Mouse (Mus musculus): ENCODE measurements around the gene Mdfi.

Gene Mdfi

GRCm38 (mm10) chr17:47845609-47846008, 11.1 kb upstream of the Mdfi start:
- DNase-seq (ENCODE audit: low spot score): no peak

GRCm38 (mm10) chr17:47843465-47843864, 9.0 kb upstream of the Mdfi start:
- no peak for DNase-seq (ENCODE audit: low spot score)

- peak; percentile 82 for DNase-seq (ENCODE audit: low spot score)
These were observed 7.6 kb upstream of the Mdfi start for GRCm38 (mm10) chr17:47841931-47842623.

GRCm38 (mm10) chr17:47841521-47841920, 7.0 kb upstream of the Mdfi start:
- DNase-seq (ENCODE audit: low spot score): no peak

- peak; percentile 16 for DNase-seq (ENCODE audit: low spot score)
These were observed 3.3 kb upstream of the Mdfi start for GRCm38 (mm10) chr17:47837808-47838207.

- no peak for DNase-seq (ENCODE audit: low spot score)
These were observed 636 bp downstream of the Mdfi start for GRCm38 (mm10) chr17:47833628-47834481.

- DNase-seq (ENCODE audit: low spot score): peak; percentile 28
These were observed 1.4 kb downstream of the Mdfi start for GRCm38 (mm10) chr17:47833029-47833627.

GRCm38 (mm10) chr17:47832501-47833028, 1.9 kb downstream of the Mdfi start:
- DNase-seq (ENCODE audit: low spot score): no peak

- DNase-seq (ENCODE audit: low spot score): no peak
These were observed 2.7 kb downstream of the Mdfi start for GRCm38 (mm10) chr17:47831772-47832171.

- no peak for DNase-seq (ENCODE audit: low spot score)
These were observed 3.3 kb downstream of the Mdfi start for GRCm38 (mm10) chr17:47831161-47831560.

GRCm38 (mm10) chr17:47821339-47821738, 13.2 kb downstream of the Mdfi start:
- no peak for DNase-seq (ENCODE audit: low spot score)

- DNase-seq (ENCODE audit: low spot score): no peak
These were observed 16.3 kb downstream of the Mdfi start for GRCm38 (mm10) chr17:47818038-47818725.

- DNase-seq (ENCODE audit: low spot score): no peak
These were observed 19.0 kb downstream of the Mdfi start for GRCm38 (mm10) chr17:47815446-47815845.

- DNase-seq (ENCODE audit: low spot score): no peak
These were observed 20.0 kb downstream of the Mdfi start for GRCm38 (mm10) chr17:47814496-47814895.

- DNase-seq (ENCODE audit: low spot score): peak; percentile 35
These were observed 20.9 kb downstream of the Mdfi start for GRCm38 (mm10) chr17:47813616-47814015.

GRCm38 (mm10) chr17:47812200-47812599, 22.3 kb downstream of the Mdfi start:
- DNase-seq (ENCODE audit: low spot score): no peak

- no peak for DNase-seq (ENCODE audit: low spot score)
These were observed 23.2 kb downstream of the Mdfi start for GRCm38 (mm10) chr17:47811265-47811800.

- no peak for DNase-seq (ENCODE audit: low spot score)
These were observed 28.3 kb downstream of the Mdfi start for GRCm38 (mm10) chr17:47806230-47806629.

GRCm38 (mm10) chr17:47805047-47805835, 29.2 kb downstream of the Mdfi start:
- no peak for DNase-seq (ENCODE audit: low spot score)

GRCm38 (mm10) chr17:47803662-47804061, 30.8 kb downstream of the Mdfi start:
- no peak for DNase-seq (ENCODE audit: low spot score)

- no peak for DNase-seq (ENCODE audit: low spot score)
These were observed 31.7 kb downstream of the Mdfi start for GRCm38 (mm10) chr17:47802806-47803205.

Data from lung, postnatal 25 days (tissue).